Mouse (Mus musculus): ENCODE data around the gene Fbxw8. TPM values are rescaled to one million over a fixed set of nuclear protein-coding genes. Genes with fewer than 3 reads are reported as not detected.

Fbxw8 gene
- polyA plus RNA-seq, 2 experiments = 27.9 to 55.2 TPM

DNA sequence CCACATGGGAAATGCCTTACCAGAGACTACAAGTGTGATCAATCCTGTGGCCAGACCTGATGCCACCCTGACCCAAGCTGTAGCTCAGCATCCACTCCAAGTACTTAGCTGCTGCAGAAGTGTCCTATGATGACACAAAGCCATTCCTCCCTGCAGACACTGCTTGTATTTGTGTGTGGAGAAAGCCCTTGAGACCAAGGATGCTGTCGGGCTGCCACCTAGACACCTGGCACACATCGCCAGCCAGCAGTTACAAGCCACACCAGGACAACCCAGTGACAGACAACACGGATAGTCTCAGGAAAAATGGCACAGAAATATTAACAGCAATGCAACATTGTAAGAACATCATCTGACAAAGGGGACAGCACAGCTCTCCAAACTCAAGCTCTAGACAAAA is 9.8 kb downstream of the Fbxw8 start:
- Histone ChIP-seq H3K4me1 (ENCODE audit: control insufficient read depth, insufficient read depth, low read length) (peaks cover 5% of the 10 kb centered on the region; the same call in 1 of the 2 replicates), H3K36me3 (ENCODE audit: control insufficient read depth, insufficient read depth, low read length) (peaks cover 23% of the 10 kb centered on the region), H3K4me2 (replicated peaks; ENCODE audit: low read depth, low read length, severe bottlenecking) (no peak overlapping the region), H3K9ac (ENCODE audit: low read depth, low read length, severe bottlenecking) (no peak overlapping the region), H3K9me3 (ENCODE audit: control insufficient read depth, low read length) (no peaks in the 10 kb centered on the region), H3K27me3 (ENCODE audit: control insufficient read depth, insufficient read depth, low read length) (no peaks in the 10 kb centered on the region), H3K27ac (replicated peaks; ENCODE audit: low read depth, low read length) (no peak overlapping the region), H3K4me3 (replicated peaks; ENCODE audit: low read length) (no peak overlapping the region)
- no peak for DNase-seq (ENCODE audit: low spot score)
- ATAC-seq (ENCODE audit: low FRiP score, low read depth) = no peak
- TF ChIP-seq POLR2A (IDR thresholded peaks at IDR 0.05; ENCODE audit: borderline replicate concordance, extremely low read depth, insufficient read depth, insufficient read length) = no peak
- 95% methylated on average over 3 of the region's 3 CpGs for WGBS

DNA sequence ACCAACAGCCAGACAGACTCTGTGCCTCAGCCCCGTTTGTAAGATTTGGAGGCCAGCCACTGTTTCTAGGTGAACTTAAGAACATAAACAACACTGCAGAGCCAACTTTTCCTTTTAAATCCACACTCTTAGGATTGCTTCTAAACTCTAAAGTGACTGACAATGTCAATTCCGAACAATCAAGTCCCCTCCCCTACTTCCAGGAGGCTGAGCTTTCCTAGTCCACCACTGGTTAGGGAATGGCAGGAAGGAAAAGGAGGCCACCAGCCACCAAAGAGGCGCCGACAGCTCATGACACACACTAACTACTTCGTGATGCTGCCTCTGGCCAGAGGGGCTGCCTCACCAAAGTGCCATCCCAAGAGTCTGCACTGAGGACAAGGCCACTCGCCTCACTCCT is 10.5 kb downstream of the Fbxw8 start:
- no peak overlapping the region for H3K4me2 ChIP-seq (replicated peaks; ENCODE audit: low read depth, low read length, severe bottlenecking)
- H3K36me3 ChIP-seq (ENCODE audit: control insufficient read depth, insufficient read depth, low read length) = peaks cover 25% of the 10 kb centered on the region
- H3K27ac ChIP-seq (replicated peaks; ENCODE audit: low read depth, low read length) = no peak overlapping the region
- peaks cover 5% of the 10 kb centered on the region; the same call in 1 of the 2 replicates for H3K4me1 ChIP-seq (ENCODE audit: control insufficient read depth, insufficient read depth, low read length)
- no peaks in the 10 kb centered on the region for H3K27me3 ChIP-seq (ENCODE audit: control insufficient read depth, insufficient read depth, low read length)
- WGBS = 83% methylated on average over 6 of the region's 6 CpGs
- H3K9me3 ChIP-seq (ENCODE audit: control insufficient read depth, low read length) = no peaks in the 10 kb centered on the region
- no peak overlapping the region for H3K4me3 ChIP-seq (replicated peaks; ENCODE audit: low read length)
- H3K9ac ChIP-seq (ENCODE audit: low read depth, low read length, severe bottlenecking) = no peak overlapping the region
- no peak for TF ChIP-seq POLR2A (IDR thresholded peaks at IDR 0.05; ENCODE audit: borderline replicate concordance, extremely low read depth, insufficient read depth, insufficient read length)
- no peak for ATAC-seq (ENCODE audit: low FRiP score, low read depth)
- DNase-seq (ENCODE audit: low spot score) = no peak

DNA sequence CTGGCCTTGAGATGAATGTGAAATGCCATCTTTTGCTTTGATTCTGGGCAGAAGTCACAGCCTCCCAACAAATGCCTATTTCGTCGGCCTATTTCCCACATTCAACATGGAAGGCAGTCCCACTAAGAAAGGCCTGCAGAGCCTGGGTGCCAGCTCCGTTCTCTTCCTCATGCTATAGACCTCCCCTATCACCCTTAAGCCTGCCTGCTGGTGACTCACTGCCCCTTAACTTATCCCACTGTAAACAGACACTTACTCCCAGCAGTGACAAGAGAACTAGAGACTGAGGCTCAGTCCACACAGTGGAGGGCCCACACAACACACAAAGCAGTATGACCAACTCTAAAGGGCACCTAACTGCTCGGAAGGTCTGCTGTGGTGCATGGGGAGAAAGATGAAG is 10.9 kb downstream of the Fbxw8 start:
- no peak for DNase-seq (ENCODE audit: low spot score)
- ATAC-seq (ENCODE audit: low FRiP score, low read depth) = no peak

DNA sequence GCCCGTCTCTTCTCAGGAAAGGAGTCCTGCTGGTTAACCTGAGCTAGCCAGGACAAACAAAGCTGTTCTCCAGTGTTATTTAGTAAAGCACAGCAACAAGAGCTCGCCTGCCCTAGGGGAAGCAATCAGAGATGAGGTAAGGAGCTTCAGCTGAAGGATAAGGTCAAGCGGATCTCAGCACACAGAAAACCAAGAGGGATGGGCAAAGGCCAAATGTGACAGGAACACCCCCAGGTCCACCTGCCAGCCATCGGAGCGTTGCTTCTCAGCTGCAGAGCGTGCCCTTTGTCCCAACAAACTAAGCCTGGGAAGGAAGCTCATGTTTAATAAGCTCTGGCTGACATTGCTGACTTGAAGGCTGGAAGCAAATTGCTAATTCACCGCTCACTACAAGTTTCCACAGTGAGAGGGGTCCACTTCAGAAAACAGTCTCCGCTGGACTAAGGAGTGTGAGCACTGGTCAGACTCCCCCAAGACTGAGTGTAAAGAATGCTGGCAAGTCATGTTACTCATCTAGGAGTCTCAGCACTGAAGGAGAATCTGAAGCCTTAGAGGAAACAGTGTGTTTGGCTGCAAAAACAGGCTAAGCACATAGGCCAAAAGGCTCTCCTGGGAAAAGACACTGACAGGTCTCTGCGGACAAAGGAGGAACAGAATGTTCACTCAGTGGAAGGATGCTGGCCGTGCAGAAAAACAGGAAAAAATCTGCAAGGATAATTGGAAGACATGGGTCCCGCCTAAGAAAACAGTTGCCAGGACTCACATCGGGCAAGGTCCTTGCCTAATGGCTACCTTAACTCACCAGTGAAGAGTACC is 11.8 kb downstream of the Fbxw8 start:
- no peak overlapping the region for H3K9ac ChIP-seq (ENCODE audit: low read depth, low read length, severe bottlenecking)
- H3K4me3 ChIP-seq (replicated peaks; ENCODE audit: low read length) = no peak overlapping the region
- no peak overlapping the region for H3K27ac ChIP-seq (replicated peaks; ENCODE audit: low read depth, low read length)
- H3K36me3 ChIP-seq (ENCODE audit: control insufficient read depth, insufficient read depth, low read length) = peaks cover 32% of the 10 kb centered on the region
- no peaks in the 10 kb centered on the region for H3K27me3 ChIP-seq (ENCODE audit: control insufficient read depth, insufficient read depth, low read length)
- H3K4me1 ChIP-seq (ENCODE audit: control insufficient read depth, insufficient read depth, low read length) = peaks cover 5% of the 10 kb centered on the region; the same call in 1 of the 2 replicates
- WGBS = 78% methylated on average over 12 of the region's 12 CpGs
- H3K9me3 ChIP-seq (ENCODE audit: control insufficient read depth, low read length) = no peaks in the 10 kb centered on the region
- no peak for DNase-seq (ENCODE audit: low spot score)
- ATAC-seq (ENCODE audit: low FRiP score, low read depth) = no peak
- no peak for TF ChIP-seq POLR2A (IDR thresholded peaks at IDR 0.05; ENCODE audit: borderline replicate concordance, extremely low read depth, insufficient read depth, insufficient read length)
- H3K4me2 ChIP-seq (replicated peaks; ENCODE audit: low read depth, low read length, severe bottlenecking) = no peak overlapping the region

More for the DNA sequence above, 10.9 kb downstream of the Fbxw8 start:
- Histone ChIP-seq H3K36me3 (ENCODE audit: control insufficient read depth, insufficient read depth, low read length) (peaks cover 25% of the 10 kb centered on the region), H3K4me2 (replicated peaks; ENCODE audit: low read depth, low read length, severe bottlenecking) (no peak overlapping the region), H3K9me3 (ENCODE audit: control insufficient read depth, low read length) (no peaks in the 10 kb centered on the region), H3K4me1 (ENCODE audit: control insufficient read depth, insufficient read depth, low read length) (peaks cover 5% of the 10 kb centered on the region; the same call in 1 of the 2 replicates), H3K9ac (ENCODE audit: low read depth, low read length, severe bottlenecking) (no peak overlapping the region), H3K27me3 (ENCODE audit: control insufficient read depth, insufficient read depth, low read length) (no peaks in the 10 kb centered on the region), H3K4me3 (replicated peaks; ENCODE audit: low read length) (no peak overlapping the region), H3K27ac (replicated peaks; ENCODE audit: low read depth, low read length) (no peak overlapping the region)
- WGBS = 92% methylated on average over 4 of the region's 4 CpGs
- TF ChIP-seq POLR2A (IDR thresholded peaks at IDR 0.05; ENCODE audit: borderline replicate concordance, extremely low read depth, insufficient read depth, insufficient read length) = no peak

DNA sequence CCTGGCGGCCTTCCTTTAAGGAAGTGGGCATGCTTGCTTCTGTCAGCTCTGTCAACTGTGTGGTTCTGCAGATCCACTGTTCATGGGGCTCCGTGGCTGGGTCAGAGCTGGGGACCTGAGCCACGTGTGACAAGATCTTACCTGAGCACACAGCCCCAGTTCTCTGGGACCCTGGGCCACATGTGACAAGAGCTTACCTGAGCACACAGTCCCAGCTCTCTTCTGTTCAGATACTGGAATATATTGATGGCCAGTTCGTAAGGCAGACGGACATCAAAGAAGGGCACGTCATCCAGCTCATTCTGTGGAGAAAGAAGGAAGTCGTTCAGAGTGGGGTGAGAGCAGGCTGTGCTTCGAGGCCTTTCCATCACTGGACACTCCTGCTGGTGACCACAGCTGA is 12.8 kb downstream of the Fbxw8 start:
- Histone ChIP-seq H3K9ac (ENCODE audit: low read depth, low read length, severe bottlenecking) (no peak overlapping the region), H3K4me1 (ENCODE audit: control insufficient read depth, insufficient read depth, low read length) (peaks cover 7% of the 10 kb centered on the region), H3K27ac (replicated peaks; ENCODE audit: low read depth, low read length) (no peak overlapping the region), H3K9me3 (ENCODE audit: control insufficient read depth, low read length) (no peaks in the 10 kb centered on the region), H3K36me3 (ENCODE audit: control insufficient read depth, insufficient read depth, low read length) (peaks cover 32% of the 10 kb centered on the region), H3K4me2 (replicated peaks; ENCODE audit: low read depth, low read length, severe bottlenecking) (no peak overlapping the region), H3K27me3 (ENCODE audit: control insufficient read depth, insufficient read depth, low read length) (no peaks in the 10 kb centered on the region), H3K4me3 (replicated peaks; ENCODE audit: low read length) (no peak overlapping the region)
- DNase-seq (ENCODE audit: low spot score) (no peak), ATAC-seq (ENCODE audit: low FRiP score, low read depth) (no peak)
- WGBS = 89% methylated on average over 8 of the region's 8 CpGs
- TF ChIP-seq POLR2A (IDR thresholded peaks at IDR 0.05; ENCODE audit: borderline replicate concordance, extremely low read depth, insufficient read depth, insufficient read length) = no peak
